Mouse (Mus musculus) 3T3-L1 (cell line): ENCODE measurements around the gene Dnph1.
"Not testable (repeated sequence)": the region's sequence is repeated elsewhere in the genome, so short reads cannot be mapped to it uniquely, and the experiment has no call there.

Experiments used
- DNase-seq: peaks from one replicate; pipeline ENCODE4 v3.0.0-alpha.2; 2015; ENCODE audit warnings: low read depth, low spot score

The Dnph1 gene

DNA sequence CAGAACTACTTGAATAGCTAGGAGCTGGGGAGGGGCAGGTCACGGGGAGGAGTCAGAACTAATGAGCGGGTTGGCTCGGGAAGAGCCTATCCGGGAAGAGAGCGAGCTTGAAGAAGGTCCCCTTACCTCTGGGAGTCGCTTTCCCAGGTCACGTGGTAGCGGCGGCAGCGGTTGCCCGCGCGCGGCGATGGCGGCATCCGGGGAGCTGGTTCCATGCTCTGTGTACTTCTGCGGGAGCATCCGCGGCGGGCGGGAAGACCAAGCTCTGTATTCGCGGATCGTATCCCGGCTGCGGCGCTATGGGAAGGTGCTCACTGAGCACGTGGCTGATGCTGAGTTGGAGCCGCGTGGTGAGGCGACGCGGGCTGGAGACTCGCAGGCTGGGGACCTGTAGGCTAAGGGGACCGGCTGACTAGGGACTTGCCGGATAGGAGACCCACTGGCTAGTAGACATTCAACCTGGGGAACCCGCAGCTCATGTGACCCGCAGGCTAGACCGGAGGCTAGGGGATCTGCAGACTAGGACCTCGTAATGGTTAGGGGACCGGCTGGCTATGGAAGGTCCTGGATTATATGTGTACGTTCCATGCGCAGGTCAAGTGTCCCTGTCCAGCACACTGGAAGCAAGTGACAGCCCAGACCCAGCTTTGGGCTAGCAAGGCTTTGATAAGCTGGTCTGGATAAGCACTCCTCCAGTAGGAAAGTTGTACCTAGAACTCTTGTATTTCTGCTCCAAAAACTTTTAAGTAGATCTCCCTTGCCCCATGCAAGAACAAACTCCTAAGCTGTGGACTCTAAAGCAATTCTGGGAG is at the start of gene Dnph1:
Gene Dnph1 (plus strand): TSS at position 89 of the 812 bp plus-strand sequence.
- DNase-seq = peak; percentile 94

DNA sequence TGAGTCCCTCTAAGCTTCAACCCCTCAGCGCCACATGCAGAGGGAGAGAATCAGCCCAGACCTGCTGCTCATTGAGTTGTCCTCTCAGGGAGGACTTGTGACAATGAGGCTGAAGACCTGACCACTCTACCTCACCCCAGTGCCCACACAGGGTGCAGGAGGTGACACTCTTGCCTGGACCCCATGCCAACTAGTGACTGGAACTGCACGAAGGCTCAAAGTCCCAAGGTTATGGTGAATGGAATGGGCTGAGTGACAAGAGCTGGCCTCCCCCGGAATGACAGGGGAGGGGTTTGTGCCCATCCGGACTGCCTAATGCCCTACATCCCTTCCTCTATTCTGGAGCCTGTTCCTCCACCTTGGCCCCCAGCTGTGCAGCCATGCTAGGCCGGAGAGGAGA is 43.8 kb upstream of the Dnph1 start:
- DNase-seq = no peak

DNA sequence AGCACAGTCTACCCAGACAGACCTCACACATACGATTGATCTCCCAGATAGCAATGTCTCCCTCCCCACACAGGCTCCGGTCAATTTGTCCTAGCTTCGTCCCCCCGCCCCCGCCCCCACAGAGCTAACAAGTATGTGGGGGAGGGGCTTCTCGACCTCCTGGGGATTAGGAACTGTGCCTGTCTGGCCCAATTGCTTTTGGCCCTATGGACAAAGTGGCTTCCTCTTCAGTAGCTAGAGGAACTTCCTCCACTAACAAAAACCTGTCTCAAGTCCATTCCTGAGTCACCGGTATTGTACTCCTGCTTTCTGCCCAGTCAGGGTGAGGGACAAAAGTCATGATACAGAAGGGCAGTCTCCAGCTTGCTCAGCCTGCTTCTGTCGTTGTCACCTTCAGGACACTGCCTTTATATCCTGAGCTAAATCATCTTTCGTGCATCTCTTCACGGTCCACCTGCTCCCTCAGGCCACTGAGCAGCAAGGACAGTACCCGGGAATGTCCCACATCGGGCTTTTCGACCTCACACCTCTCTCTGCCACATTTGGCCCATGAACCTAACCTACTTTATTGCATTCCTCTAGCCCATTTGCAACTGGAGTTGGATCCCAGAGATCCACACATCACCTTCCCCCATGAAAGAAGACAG is 43.1 kb upstream of the Dnph1 start:
- DNase-seq = no peak

DNA sequence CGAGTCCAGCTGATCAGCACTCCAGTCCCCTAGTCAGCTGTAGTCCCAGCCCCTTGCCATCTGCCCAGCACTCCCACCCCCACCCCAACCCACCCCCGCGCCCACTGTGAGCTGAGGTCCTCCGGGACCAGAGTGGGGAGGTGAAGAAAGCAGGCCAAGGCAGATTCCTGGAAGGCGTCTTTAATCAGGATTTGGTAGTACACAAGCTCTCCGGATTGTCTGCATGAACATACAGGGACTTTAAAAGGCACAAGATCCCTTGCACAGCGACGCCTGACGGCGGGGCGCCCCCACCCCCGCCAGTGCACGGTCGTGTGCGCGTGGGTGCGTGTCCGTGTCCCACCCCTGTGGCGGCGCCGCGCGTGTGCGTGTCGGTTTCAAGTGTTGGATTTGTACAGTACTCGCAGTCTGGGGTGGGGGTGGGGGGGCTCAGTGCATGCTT is 42.5 kb upstream of the Dnph1 start:
- DNase-seq = no peak

DNA sequence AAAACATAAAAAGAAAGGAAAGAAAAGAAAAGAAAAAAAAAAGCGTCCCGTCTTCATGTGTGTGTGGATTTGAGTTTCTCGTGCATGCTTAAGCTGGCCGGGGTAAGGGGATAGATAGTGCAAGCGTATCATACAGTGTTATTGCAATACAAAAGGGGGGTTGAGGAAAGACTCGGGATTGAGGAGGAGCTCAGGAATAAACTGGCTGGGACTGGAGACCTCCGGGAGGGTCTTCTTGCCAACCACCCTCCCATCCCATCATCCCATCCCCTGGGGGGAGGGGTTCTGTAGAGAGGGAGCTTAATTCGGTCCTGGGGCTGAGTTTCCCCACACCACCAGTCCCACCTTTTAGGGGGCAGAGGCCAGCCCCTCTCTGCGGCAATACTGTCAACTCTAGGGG is 42.0 kb upstream of the Dnph1 start:
- no peak for DNase-seq

DNA sequence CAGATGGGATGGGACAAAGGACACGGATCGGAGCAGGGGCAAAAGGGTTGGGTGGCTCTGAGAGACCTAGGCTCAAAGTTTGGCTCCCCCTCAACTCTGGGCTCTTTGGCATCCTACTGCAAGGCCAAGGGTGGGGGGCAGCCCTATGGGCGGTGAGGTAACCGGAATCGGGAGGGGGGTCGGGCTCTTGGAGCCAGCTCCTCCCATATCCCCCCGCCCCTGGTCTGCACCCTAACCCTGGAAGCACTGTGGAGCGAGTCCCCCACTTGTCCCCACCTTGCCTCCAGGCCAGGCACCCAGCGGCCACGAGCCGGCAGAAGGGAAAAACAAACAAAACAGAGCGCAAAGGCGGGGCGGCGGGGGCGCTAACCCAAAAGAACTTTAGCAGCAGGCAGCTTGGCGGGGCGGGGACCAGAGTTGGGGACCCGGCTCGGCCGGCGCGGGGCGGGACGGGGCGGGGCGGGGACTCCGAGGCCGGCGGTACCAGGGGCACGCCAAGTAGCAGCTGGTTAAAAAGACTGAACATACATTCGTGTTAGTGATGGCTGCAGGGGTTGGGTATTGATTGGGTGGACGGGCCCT is 41.3 kb upstream of the Dnph1 start:
- DNase-seq = no peak

DNA sequence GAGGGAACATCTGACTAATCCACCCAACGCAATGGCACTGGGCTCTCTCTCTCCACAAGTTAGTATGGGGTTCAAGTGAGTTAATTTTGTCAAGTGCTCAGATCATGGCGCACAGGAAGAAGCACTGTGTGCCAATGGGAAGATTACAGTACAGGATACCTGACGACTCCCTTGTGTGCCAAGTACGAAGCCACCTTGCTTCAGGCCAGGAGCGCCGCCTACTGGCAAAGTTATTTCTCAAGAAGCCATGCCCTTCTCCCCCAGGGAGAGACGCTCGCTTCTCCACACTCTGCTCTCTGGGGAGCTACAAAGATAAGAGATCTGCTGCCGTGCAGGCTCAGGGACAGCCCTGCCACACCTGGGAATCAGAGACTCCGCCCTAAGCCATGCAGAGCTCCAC is 38.7 kb upstream of the Dnph1 start:
- DNase-seq = peak; percentile 33

DNA sequence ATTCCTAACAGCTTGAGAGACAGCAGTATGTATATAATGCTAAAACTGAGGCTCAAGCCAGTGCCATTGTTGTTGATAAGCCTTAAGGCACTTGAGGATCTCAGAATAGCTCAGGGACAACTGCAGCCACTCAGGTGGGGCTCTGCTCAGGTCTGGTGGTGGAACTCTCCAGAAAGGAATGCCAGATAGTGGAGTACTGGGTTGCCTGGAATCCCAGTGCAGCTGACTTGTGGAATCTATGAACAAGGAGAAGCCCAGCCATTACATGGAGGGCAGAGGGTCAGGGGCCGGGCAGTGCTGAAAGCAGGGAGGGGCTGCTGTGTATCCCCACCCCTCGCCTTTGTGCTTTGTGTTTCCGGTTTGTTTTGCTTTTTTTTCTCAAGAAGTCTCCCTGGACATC is 38.1 kb upstream of the Dnph1 start:
- no peak for DNase-seq

DNA sequence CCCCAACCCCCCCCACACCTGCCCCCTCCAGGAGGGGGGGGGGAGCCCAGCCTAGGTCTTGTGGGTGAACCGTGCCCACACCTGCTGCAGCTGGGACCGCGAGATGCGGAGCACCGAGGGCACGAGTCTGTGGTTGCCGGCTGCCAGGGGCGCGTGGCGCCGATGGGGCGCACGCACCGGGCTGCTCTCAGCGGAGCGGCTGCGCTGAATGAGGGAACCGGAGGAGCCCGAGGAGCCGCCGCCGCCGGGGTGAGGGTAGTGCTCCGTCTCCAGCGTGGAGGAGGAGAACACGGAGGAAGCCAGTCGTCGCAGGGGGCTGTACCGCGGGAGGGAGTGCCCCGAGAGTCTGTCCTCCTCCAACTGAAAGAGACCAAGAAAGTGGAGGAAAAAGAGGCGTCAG is 35.8 kb upstream of the Dnph1 start:
- DNase-seq = no peak

DNA sequence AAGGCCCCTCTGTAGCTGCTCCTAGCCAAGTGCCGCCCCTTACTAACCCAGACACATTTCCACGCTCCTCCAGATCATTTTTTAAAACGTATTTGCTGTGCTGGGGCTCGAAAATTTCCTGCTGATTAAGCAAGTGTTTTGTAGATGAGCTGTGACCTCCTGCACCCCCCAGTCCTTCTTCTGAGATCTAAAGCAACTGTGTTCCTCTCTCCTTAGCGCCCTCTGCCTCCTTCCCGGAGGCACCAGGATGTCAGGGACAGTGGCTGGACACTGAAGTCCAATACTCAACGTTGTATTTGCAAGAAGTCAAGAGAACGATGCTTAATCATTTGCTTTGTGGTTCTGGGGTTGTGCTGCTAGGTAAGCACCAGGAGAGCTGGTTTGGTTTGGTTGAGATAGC is 35.2 kb upstream of the Dnph1 start:
- no peak for DNase-seq

DNA sequence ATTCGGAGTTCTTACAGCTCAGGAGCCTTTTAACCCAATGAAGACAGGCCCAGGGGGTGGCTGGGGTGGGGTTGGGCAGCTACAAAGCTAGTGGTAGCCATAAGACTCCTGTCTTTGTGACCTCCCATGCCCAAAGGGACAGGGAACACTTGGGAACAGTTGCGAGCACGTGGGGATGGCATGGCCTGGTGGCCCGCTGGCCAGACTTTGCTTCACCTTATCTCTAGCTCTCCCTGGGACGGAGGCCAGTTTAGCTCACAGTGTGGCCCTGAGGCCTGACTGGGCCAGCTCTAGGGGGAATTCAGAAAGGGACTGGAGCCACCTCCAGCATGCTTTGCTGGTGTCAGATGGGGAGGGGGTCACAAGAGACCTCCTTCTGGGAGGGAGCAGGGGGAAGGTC is 34.3 kb upstream of the Dnph1 start:
- no peak for DNase-seq

DNA sequence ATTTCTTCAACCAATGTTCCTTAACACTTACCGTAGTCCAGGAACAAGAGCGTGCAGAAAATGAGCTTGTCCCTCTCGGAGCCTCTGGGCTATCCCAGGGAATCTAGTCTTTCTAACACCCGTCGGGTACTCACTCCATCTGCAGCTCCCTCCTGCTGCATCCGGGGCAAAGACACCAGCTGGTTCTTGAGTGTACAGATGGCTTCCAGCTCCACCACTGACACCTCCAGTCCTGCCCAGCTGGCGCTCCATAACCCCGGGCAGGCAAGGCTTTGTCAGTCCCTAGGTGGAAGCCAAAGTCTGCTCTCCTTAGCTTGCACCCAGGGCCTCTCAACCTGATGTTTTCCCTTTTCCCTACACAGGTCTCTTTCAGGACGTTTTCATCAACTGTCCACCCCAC is 28.7 kb upstream of the Dnph1 start:
- DNase-seq = no peak

DNA sequence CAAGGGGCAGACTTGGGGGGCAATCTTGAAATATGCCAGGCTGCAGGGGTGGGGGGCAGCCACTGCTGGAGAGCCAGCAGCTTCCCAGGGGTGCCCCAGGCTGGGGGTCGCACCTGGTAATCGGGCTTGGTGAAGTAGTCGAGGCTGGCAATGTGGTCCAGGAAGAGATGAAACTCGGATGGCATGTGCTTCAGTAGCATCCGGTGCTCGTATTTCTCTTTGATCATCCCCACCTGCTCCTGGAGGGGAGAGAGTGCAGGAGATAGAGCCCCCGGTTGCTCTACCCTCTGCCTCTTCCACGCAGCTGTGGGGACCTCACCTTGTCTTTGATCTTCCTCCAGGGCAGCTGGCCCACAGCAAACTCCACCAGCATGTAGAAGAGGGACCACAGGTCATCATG is 19.9 kb upstream of the Dnph1 start:
- DNase-seq = no peak

DNA sequence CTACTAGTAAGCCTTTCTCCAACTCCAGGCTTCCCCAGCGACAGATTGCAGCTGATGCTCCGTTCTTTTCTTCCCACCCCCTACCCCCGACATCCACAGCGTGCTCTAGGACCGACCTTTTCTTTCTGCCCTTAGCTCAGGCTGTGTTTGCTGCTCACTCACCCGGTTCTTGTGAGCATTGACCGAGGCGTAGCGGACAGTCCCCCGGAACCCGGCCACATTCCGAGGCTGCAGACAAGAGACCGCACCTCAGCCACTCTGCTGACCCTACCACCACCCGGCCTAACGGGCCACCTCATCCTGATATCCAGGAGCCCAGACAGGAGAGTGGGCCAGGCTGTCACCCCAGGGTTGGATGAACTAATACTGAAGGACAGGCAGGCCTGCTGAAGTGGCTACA is 19.2 kb upstream of the Dnph1 start:
- no peak for DNase-seq

DNA sequence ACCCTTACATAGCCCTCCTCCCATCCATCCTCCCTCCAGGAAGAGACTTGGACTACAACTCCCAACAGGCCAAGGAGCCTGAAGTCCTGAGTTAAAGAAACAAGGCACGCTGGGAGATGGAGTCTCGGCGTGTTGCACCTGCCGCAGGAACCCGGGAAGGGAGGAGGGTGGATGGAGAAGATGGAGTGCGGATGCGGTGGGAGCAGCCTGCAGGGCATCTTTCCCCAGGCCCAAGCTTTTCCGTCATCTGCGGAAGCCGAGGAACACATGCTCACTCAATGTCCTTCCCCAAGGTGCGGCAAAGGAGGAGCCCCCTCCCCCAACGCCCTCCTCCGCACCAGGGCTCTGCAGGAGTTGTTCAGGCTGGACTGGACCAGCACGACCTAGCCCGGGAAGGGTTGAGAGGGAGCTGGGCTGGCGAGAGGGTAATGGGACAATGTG is 12.9 kb upstream of the Dnph1 start:
- no peak for DNase-seq

DNA sequence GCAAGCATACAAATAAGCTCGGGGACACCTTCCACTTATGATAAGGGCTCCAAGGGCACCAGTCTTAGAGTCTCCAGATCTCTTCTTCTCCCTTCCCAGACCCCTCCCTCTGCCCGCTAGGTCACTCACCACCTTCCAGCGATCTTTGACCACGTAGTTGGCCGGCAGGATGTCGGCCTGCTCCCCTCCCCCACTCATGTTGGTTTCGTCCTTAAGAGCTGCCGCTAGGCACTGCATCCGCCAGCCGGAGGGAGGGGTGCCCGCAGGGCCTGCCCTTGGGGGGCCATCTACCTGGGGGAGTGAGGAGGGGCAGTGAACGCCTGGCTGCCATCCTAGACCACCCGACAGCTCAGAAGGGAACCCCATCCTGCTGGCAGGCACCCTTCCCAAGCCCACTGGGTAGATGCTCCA is 12.5 kb upstream of the Dnph1 start:
- DNase-seq = no peak

DNA sequence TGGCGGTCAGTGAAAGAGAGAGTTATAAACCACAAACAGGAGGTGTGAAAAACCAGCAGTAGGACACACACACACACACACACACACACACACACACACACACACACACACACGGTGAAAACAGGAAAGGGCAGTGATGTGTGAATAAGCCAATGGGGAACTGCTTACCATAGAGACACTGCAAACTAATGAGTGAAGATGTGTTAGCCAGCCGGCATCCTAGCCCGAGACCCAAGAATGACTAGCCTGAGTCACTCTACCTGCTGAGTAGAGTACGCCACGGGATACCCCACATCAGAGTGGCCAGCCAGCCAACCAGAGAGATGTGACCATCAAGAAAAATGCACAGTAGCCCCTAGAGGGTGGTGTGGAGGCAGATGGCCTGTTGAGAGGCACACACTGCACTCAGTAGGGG is 12.0 kb upstream of the Dnph1 start:
- DNase-seq = no peak

DNA sequence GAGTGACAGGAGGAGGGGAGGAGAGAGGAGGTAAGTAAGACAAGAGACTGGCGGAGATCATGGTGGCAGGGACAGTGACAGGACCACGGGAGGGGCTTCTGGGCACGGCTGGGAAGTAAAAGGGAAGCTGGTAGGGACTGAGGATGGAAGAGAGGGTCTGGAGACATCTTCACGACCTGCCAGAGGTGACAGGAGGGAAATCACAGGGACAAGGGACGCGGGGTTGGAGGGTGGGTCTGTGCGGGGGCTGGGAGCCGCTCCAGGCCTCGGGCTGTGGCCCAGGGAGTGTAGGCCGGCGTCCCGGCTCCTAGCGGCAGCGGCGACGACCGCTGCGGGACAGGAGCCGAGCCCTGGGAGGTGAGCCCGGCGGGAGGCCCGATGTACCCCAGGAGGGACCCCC is 9.5 kb upstream of the Dnph1 start:
- no peak for DNase-seq

DNA sequence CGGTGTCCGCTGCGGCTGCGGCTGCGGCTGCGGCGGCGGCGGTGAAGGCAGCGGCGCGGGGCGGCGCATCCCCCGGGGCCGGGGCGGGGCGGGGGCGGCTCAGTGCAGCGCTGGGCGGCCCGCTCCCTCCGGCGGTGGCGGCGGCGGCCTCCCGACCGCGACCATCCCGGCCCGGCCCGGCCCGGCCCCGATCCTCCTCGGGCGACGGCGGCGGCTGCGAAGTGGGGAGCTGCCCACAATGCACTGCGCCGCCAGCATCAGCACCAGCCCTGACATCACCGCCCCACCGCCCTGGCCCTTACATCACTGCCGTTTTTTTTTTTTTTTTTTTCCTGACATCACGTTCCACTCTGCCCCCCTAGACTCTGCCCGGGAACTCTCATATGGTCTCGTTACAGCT is 9.1 kb upstream of the Dnph1 start, which contains the start of gene Ttbk1:
Gene Ttbk1 (minus strand): TSS at position 245 of the 400 bp plus-strand sequence.
- DNase-seq = no peak

DNA sequence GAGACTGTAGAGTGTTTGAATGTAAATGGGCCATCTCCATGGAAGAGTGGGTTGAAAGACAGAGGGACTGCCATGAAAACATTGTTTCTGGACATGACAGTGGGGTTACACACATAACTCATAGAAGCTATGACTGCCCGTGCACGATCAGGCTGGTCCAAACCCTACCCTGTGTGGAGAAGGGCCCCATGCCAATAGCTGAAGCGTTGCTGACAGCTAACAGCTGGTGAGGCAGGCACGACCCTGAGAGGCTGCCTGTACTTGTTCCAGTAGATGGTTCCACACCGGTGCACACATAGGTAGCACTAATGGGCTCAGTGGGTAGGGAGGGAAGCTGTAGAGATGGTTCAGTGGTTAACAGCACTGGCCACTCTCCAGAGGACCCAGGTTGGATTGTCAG is 1.0 kb upstream of the Dnph1 start:
- no peak for DNase-seq

DNA sequence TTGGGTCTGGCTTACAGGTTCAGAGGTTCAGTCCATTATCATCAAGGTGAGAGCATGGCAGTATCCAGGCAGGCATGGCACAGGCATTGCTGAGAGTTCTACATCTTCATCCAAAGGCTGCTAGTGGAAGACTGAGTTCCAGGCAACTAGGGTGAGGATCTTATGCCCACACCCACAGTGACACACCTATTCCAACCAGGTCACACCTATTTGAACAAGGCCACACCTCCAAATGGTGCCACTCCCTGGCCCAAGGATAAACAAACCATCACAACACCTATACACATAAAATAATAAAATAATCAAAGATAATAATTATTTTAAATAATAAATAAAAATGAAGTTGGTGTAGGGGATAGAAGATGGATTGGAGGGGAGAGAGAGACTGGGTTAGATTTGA is 430 bp upstream of the Dnph1 start:
- DNase-seq = not testable (repeated sequence)

DNA sequence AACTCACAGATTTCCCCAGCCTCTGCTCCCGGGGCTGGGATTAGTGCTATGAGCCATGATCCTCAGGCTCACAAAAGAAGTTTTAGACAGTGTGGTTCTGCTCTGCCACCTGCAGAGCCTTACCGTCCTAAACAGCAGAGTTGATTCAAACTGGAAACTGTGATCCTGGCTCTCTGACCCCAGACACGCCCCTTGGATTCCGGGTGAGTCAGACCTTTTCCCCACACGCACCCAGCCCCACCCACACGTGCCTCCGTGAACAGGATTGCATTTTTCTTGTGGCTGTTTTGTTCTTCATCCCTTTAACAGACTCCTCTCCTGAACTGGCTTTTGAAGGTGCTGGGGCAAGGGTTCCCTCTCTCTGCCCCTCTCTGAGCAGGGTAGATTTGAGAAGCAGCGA is 1.4 kb downstream of the Dnph1 start:
- peak; percentile 88 for DNase-seq

DNA sequence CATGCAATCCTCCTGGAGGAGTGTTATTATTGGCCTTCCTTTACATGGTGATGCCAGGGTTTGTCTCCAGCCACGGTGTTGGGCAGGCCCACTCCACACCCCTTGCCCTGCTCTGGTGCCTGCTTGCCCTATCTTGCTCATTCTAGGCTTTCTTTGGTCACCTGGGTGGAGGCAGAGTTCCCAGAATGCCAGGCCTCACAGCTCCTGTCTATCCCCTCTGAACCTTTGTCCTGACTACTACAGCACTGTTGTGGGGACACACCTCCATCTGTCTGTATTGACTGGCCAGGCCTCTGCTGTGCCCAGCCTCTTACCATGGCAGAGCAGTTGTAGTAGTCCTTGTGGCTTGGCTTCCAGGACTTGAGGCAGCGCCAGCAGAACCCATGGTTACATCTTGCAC is 6.3 kb downstream of the Dnph1 start:
- no peak for DNase-seq
